Mouse (Mus musculus) intestine, embryonic 16.5 days (tissue): Measurements from ENCODE around the gene Olfr33. TPM values are rescaled to one million over a fixed set of nuclear protein-coding genes. Genes with fewer than 3 reads are reported as not detected.

ENCODE experiments used
- ATAC-seq: fragments of 200-750 bp; cut with Nextera tagmentation; 2 replicates; pipeline ENCODE4 v1.8.0; 2017; ENCODE audit warnings: moderate TSS enrichment, moderate library complexity
- H3K27ac ChIP-seq: fragments of 300-500 bp; sonication (generic); 2 replicates; pipeline ENCODE4 v1.5.1; 2014; ENCODE audit warnings: mild to moderate bottlenecking, low read length
- H3K27me3 ChIP-seq: fragments of 300-500 bp; sonication (generic); replicated peaks from 2 replicates; pipeline ENCODE4 v1.6.1; 2014; ENCODE audit warnings: low read length, control low read depth, mixed read lengths; ENCODE audit not compliant: control insufficient read depth, insufficient read depth
- H3K36me3 ChIP-seq: fragments of 300-500 bp; sonication (generic); 2 replicates; pipeline ENCODE4 v1.6.1; 2014; ENCODE audit warnings: low read length, control low read depth; ENCODE audit not compliant: control insufficient read depth, insufficient read depth
- H3K4me1 ChIP-seq: fragments of 300-500 bp; sonication (generic); 2 replicates; pipeline ENCODE4 v1.6.1; 2014; ENCODE audit warnings: low read length, control low read depth, mixed read lengths; ENCODE audit not compliant: control insufficient read depth, insufficient read depth
- H3K4me2 ChIP-seq: fragments of 300-500 bp; sonication (generic); 2 replicates; pipeline ENCODE4 v1.6.1; 2014; ENCODE audit warnings: low read depth, low read length, control low read depth
- H3K4me3 ChIP-seq: fragments of 300-500 bp; sonication (generic); 2 replicates; pipeline ENCODE4 v1.5.1; 2014; ENCODE audit warnings: mild to moderate bottlenecking, low read length
- H3K9ac ChIP-seq: fragments of 300-500 bp; sonication (generic); 2 replicates; pipeline ENCODE4 v1.6.1; 2014; ENCODE audit warnings: low read depth, low read length
- H3K9me3 ChIP-seq: fragments of 300-500 bp; sonication (generic); 2 replicates; pipeline ENCODE4 v1.6.1; 2016; ENCODE audit warnings: low read length, control low read depth; ENCODE audit not compliant: control insufficient read depth
- WGBS: fragments of 180-500 bp; shearing (Covaris S2); extraction: QIAGEN DNeasy Blood & Tissue Kit; methylation state at CpG from one replicate; pipeline ENCODE4 v1.1.7; 2014; 5-methylcytosine and 5-hydroxymethylcytosine counted together
- polyA plus RNA-seq: library from polyadenylated mRNA; unstranded; fragments of >200 nt; fragmentation: Nextera tagmentation; extraction: Ambion mirVana; gene quantifications from 2 replicates; pipeline ENCODE4 v1.2.1, GENCODE M21; 2015

Gene Olfr33
- polyA plus RNA-seq, 1 experiment from 2014 or later: not detected

DNA sequence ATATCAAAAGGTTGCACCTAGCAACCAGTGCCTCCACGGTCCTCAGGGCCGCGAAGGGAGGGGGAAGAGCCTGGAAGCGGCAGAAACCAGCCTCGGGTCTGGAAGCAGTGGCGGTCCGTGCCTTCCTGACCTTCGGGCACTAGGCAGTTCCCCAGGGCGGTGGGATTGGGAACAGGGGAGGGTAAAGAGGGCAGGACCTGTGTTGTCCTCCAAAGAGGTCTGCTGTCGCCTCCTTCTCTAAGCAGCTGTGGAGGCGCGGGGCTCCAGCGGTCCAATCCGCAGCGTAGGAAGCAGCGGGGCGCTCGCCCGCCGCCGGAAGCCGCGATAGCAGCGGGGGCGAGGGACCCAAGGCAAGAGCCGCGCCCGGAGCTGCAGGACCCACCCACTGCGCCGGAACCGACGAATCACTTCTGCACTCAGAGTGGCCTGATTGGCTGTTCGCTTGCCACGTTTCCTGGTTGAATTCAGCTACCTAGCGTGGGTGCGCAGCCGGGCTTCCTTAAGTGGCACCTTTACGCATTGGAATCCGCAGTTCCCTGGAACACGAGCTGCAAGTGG, 31.8 kb downstream of the Olfr33 start, which contains the start of gene Trim68:
Trim68 (minus strand) TSS at position 384 of the 558 bp plus-strand sequence.
- WGBS: under 1% methylated on average over 40 of the region's 40 CpGs
- H3K4me1 ChIP-seq: no peaks in the 10 kb centered on the region
- H3K9me3 ChIP-seq: no peaks in the 10 kb centered on the region
- peak within 1 kb of the TSS; percentile 75 for H3K4me2 ChIP-seq
- H3K4me3 ChIP-seq: peak within 1 kb of the TSS; percentile 70
- H3K9ac ChIP-seq: peak within 1 kb of the TSS; percentile 84
- H3K27me3 ChIP-seq: no peaks in the 10 kb centered on the region
- peak; percentile 100 for ATAC-seq
- no peaks in the 10 kb centered on the region for H3K36me3 ChIP-seq
- H3K27ac ChIP-seq: peak within 1 kb of the TSS; percentile 79

DNA sequence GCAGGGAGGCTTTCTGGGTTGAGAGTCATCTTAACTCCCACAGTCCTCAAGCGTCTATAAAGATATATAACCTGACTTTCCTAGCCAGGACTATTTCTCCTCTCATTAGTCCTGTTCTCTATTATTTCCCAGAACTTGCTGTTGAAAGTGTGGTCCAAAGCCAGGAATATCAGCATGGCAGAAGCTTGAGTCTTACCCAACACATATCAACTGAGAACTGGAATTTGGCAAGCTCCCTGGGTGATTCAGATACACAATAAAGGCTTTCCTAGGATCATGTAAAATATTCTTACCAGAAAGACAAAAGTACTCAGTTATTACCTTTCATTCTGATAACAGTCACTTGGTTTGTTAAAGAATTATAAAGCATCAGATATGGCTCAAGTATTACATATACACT, 37.0 kb downstream of the Olfr33 start:
- Histone ChIP-seq H3K9me3 (no peaks in the 10 kb centered on the region), H3K9ac (no peak overlapping the region), H3K4me3 (no peak overlapping the region), H3K27me3 (no peaks in the 10 kb centered on the region), H3K4me2 (no peak overlapping the region), H3K27ac (no peak overlapping the region), H3K4me1 (no peaks in the 10 kb centered on the region), H3K36me3 (no peaks in the 10 kb centered on the region)
- WGBS: 88% methylated on average over 1 of the region's 1 CpGs
- ATAC-seq: no peak

DNA sequence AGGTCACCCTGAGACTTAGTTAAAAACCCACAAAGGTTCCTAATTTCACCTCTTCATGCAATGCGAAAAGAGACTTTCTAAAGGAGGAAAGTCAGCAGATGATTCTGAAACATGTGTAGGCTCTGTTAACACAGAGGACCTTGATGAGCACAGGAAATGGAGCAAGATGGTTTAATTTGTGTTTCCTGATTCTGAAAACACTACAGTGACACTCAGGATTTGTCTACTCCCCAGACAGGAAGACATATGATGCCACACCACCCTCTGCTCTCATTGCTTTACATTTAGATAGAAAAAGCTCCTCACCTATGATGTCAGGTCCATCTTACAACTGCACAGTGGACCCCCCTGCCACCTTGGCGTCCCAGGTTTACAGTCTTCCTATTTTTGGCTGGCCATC, 42.6 kb downstream of the Olfr33 start:
- no peaks in the 10 kb centered on the region for H3K4me1 ChIP-seq
- H3K4me2 ChIP-seq: no peak overlapping the region
- H3K9ac ChIP-seq: no peak overlapping the region
- no peak for ATAC-seq
- H3K36me3 ChIP-seq: no peaks in the 10 kb centered on the region
- 83% methylated on average over 2 of the region's 2 CpGs for WGBS
- H3K9me3 ChIP-seq: no peaks in the 10 kb centered on the region
- H3K27ac ChIP-seq: no peak overlapping the region
- no peak overlapping the region for H3K4me3 ChIP-seq
- H3K27me3 ChIP-seq: no peaks in the 10 kb centered on the region

DNA sequence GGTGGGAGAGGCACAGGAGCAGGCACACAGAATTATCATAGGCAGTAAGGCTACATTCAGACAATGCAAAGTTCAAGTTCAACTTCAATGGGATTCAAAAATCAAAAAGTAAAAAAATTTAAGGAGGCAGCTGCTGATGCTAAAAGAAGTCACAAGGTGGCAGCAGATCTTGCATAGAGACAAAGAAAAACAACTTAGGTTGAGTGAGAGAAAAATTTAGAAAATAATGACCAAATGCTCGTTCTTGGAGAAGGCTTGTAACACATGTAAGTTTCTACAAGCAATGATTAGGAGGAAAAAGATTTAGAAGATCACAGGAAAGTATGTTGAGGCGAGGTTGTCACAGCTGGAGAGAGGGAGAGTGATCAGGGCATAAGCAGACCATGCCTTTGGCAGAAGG, 53.5 kb downstream of the Olfr33 start:
- Histone ChIP-seq H3K27me3 (no peaks in the 10 kb centered on the region), H3K36me3 (no peaks in the 10 kb centered on the region), H3K9ac (no peak overlapping the region), H3K9me3 (no peaks in the 10 kb centered on the region), H3K4me2 (no peak overlapping the region), H3K4me1 (no peaks in the 10 kb centered on the region), H3K4me3 (no peak overlapping the region), H3K27ac (no peak overlapping the region)
- WGBS: 38% methylated on average over 2 of the region's 2 CpGs
- ATAC-seq: no peak

DNA sequence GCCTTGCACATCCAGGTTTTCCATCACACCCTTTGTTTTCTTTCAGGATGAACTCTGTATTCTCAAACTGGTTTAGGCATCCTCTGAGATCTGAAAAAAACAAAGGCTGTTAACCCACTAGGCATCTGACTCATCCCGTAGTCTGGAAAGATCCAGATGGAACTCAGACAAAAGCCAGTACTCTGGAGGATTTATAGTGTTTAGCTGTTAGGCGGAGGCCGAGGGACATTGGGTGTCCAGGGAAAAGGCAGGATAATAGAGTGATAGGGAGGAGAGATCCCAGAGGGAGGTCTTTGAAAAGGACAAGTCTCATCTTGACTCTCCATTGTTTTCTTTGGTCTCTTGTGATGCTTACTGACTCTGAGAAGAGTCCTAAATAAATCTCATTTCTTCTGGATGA, 54.3 kb downstream of the Olfr33 start, which contains the start of gene Olfr556:
Olfr556 (plus strand) TSS at position 301 of the 400 bp plus-strand sequence.
- H3K27me3 ChIP-seq: no peaks in the 10 kb centered on the region
- no peaks in the 10 kb centered on the region for H3K9me3 ChIP-seq
- no peak for ATAC-seq
- H3K9ac ChIP-seq: no peak within 1 kb of the TSS
- H3K27ac ChIP-seq: no peak within 1 kb of the TSS
- WGBS: 41% methylated on average over 3 of the region's 3 CpGs
- H3K36me3 ChIP-seq: no peaks in the 10 kb centered on the region
- no peak within 1 kb of the TSS for H3K4me3 ChIP-seq
- H3K4me1 ChIP-seq: no peaks in the 10 kb centered on the region
- no peak within 1 kb of the TSS for H3K4me2 ChIP-seq

Other genes with a start within 250 kb of the Olfr33 start
- gene Olfr543, start 237.4 kb downstream of the Olfr33 start, polyA plus RNA-seq: 0.09 and 0.16 TPM in 2 replicates
- gene Olfr544, start 230.8 kb downstream of the Olfr33 start, polyA plus RNA-seq: 0.04 TPM in 1 of 2 replicates, not detected in the other
- not detected in 2 replicates for gene Olfr545, start 219.5 kb downstream of the Olfr33 start, polyA plus RNA-seq
- not detected in 2 replicates for gene Olfr547, start 184.3 kb downstream of the Olfr33 start, polyA plus RNA-seq
- not detected in 2 replicates for gene Olfr548-ps1, start 178.2 kb downstream of the Olfr33 start, polyA plus RNA-seq
- gene Olfr549, start 169.2 kb downstream of the Olfr33 start, polyA plus RNA-seq: not detected in 2 replicates
- 0.32 and 0.50 TPM in 2 replicates for gene Trim21, start 153.6 kb downstream of the Olfr33 start, polyA plus RNA-seq
- not detected in 2 replicates for gene Olfr550, start 147.6 kb downstream of the Olfr33 start, polyA plus RNA-seq
- gene Olfr551, start 127.2 kb downstream of the Olfr33 start, polyA plus RNA-seq: not detected in 2 replicates
- not detected in 2 replicates for gene Olfr552, start 121.3 kb downstream of the Olfr33 start, polyA plus RNA-seq
- gene Olfr553, start 100.9 kb downstream of the Olfr33 start, polyA plus RNA-seq: not detected in 2 replicates
- not detected in 2 replicates for gene Olfr554, start 80.6 kb downstream of the Olfr33 start, polyA plus RNA-seq
- not detected in 2 replicates for gene Olfr555, start 60.2 kb downstream of the Olfr33 start, polyA plus RNA-seq
- not detected in 2 replicates for gene Olfr556, start 54.2 kb downstream of the Olfr33 start, polyA plus RNA-seq
- gene Trim68, start 31.7 kb downstream of the Olfr33 start, polyA plus RNA-seq: 9.3 and 9.6 TPM in 2 replicates
- gene Olfr557, start 23.2 kb downstream of the Olfr33 start, polyA plus RNA-seq: not detected in 2 replicates
- 0.22 and 0.26 TPM in 2 replicates for gene Olfr558, start 16.9 kb downstream of the Olfr33 start, polyA plus RNA-seq
- not detected in 2 replicates for gene Olfr559, start 8.4 kb upstream of the Olfr33 start, polyA plus RNA-seq
- not detected in 2 replicates for gene Olfr560, start 40.3 kb upstream of the Olfr33 start, polyA plus RNA-seq
- 0.39 and 0.58 TPM in 2 replicates for gene Olfr78, start 40.4 kb upstream of the Olfr33 start, polyA plus RNA-seq
- gene Olfr561, start 52.2 kb upstream of the Olfr33 start, polyA plus RNA-seq: not detected in 2 replicates
- not detected in 2 replicates for gene Olfr564, start 84.4 kb upstream of the Olfr33 start, polyA plus RNA-seq
- gene Olfr566, start 139.7 kb upstream of the Olfr33 start, polyA plus RNA-seq: not detected in 2 replicates
- not detected in 2 replicates for gene Olfr568, start 158.1 kb upstream of the Olfr33 start, polyA plus RNA-seq
- not detected in 2 replicates for gene Olfr569, start 171.8 kb upstream of the Olfr33 start, polyA plus RNA-seq
- gene Olfr570, start 175.5 kb upstream of the Olfr33 start, polyA plus RNA-seq: not detected in 2 replicates
- not detected in 2 replicates for gene Olfr571, start 198.5 kb upstream of the Olfr33 start, polyA plus RNA-seq
- gene Olfr572, start 205.3 kb upstream of the Olfr33 start, polyA plus RNA-seq: not detected in 2 replicates
- gene Olfr573-ps1, start 223.5 kb upstream of the Olfr33 start, polyA plus RNA-seq: not detected in 2 replicates
- not detected in 2 replicates for gene Olfr574, start 229.4 kb upstream of the Olfr33 start, polyA plus RNA-seq
- gene Olfr575, start 239.7 kb upstream of the Olfr33 start, polyA plus RNA-seq: not detected in 2 replicates
- not detected in 2 replicates for gene Olfr576, start 243.6 kb upstream of the Olfr33 start, polyA plus RNA-seq